Mouse (Mus musculus) ES-Bruce4 (cell line): ENCODE results near the gene Ssbp4.

ENCODE experiments used
- CTCF ChIP-seq: IDR thresholded peaks from one replicate; pipeline ENCODE4 v1.8.1; 2011; ENCODE audit warnings: low read depth, low read length
- POLR2A ChIP-seq: IDR thresholded peaks from one replicate; pipeline ENCODE4 v1.8.1; 2011; ENCODE audit warnings: low read length; ENCODE audit not compliant: insufficient read depth

GRCm38 (mm10) chr8:70574915-70575314 lies 33.8 kb downstream of the Ssbp4 start:
- TF ChIP-seq CTCF, result no peak
- no peak for TF ChIP-seq POLR2A
